Mouse (Mus musculus) bone marrow macrophage, adult 2 months (primary cell): ENCODE measurements at regions not wholly inside any gene's neighbourhood (a gene's known extent, or its start where the extent isn't known, plus 50 kb on each side); places are given as distances from the start of the nearest gene placed in this dataset.

Experiments
- H3K27ac ChIP-seq: 2 replicates; pipeline ENCODE4 v1.5.1; 2012; ENCODE audit warnings: low read depth, low read length; ENCODE audit not compliant: insufficient read depth
- H3K4me1 ChIP-seq: 2 replicates; pipeline ENCODE4 v1.6.1; 2012; ENCODE audit warnings: low read length; ENCODE audit not compliant: control insufficient read depth, insufficient read depth
- H3K4me3 ChIP-seq: 2 replicates; pipeline ENCODE4 v1.5.1; 2012; ENCODE audit warnings: mild to moderate bottlenecking, low read length, moderate library complexity; ENCODE audit not compliant: insufficient read depth
- CTCF ChIP-seq: IDR thresholded peaks from 2 replicates; pipeline ENCODE4 v1.5.1; 2012; ENCODE audit warnings: low read depth, mild to moderate bottlenecking, low read length, moderate library complexity
- POLR2A ChIP-seq: IDR thresholded peaks from 2 replicates; pipeline ENCODE4 v1.6.1; 2012; ENCODE audit warnings: mild to moderate bottlenecking, low read depth, low read length, borderline replicate concordance

- Histone ChIP-seq H3K27ac (no peak overlapping the region), H3K4me1 (no peaks in the 10 kb centered on the region), H3K4me3 (no peak overlapping the region)
- TF ChIP-seq POLR2A (no peak), CTCF (no peak)
These were observed 331.4 kb downstream of the Pmp22 start for GRCm38 (mm10) chr11:63460146-63460545.

- Histone ChIP-seq H3K27ac (no peak overlapping the region), H3K4me3 (no peak overlapping the region), H3K4me1 (no peaks in the 10 kb centered on the region)
- TF ChIP-seq POLR2A: no peak
- no peak for TF ChIP-seq CTCF
These were observed 335.1 kb downstream of the Pmp22 start for GRCm38 (mm10) chr11:63463797-63464331.

- H3K27ac ChIP-seq: no peak overlapping the region
- H3K4me3 ChIP-seq: no peak overlapping the region
- H3K4me1 ChIP-seq: no peaks in the 10 kb centered on the region
- TF ChIP-seq CTCF: no peak
- TF ChIP-seq POLR2A: no peak
These were observed 337.2 kb downstream of the Pmp22 start for GRCm38 (mm10) chr11:63465941-63466340.

GRCm38 (mm10) chr11:63466541-63466940, 337.8 kb downstream of the Pmp22 start:
- H3K27ac ChIP-seq: no peak overlapping the region
- TF ChIP-seq CTCF (no peak), POLR2A (no peak)
- no peak overlapping the region for H3K4me3 ChIP-seq
- no peaks in the 10 kb centered on the region for H3K4me1 ChIP-seq

- no peak overlapping the region for H3K27ac ChIP-seq
- TF ChIP-seq CTCF (no peak), POLR2A (no peak)
- H3K4me3 ChIP-seq: no peak overlapping the region
- H3K4me1 ChIP-seq: no peaks in the 10 kb centered on the region
These were observed 346.0 kb downstream of the Pmp22 start for GRCm38 (mm10) chr11:63474831-63475230.

GRCm38 (mm10) chr11:63481676-63482310, 353.0 kb downstream of the Pmp22 start:
- no peaks in the 10 kb centered on the region for H3K4me1 ChIP-seq
- no peak overlapping the region for H3K27ac ChIP-seq

GRCm38 (mm10) chr11:63482593-63482992, 353.8 kb downstream of the Pmp22 start:
- H3K4me1 ChIP-seq: no peaks in the 10 kb centered on the region
- TF ChIP-seq POLR2A (no peak), CTCF (no peak)
- no peak overlapping the region for H3K4me3 ChIP-seq
- H3K27ac ChIP-seq: no peak overlapping the region

More at GRCm38 (mm10) chr11:63481676-63482310, 353.0 kb downstream of the Pmp22 start:
- no peak for TF ChIP-seq CTCF
- no peak for TF ChIP-seq POLR2A
- no peak overlapping the region for H3K4me3 ChIP-seq

GRCm38 (mm10) chr11:63487203-63487602, 358.4 kb downstream of the Pmp22 start:
- Histone ChIP-seq H3K4me3 (no peak overlapping the region), H3K27ac (no peak overlapping the region), H3K4me1 (no peaks in the 10 kb centered on the region)
- TF ChIP-seq POLR2A (no peak), CTCF (no peak)

- TF ChIP-seq POLR2A: no peak
- TF ChIP-seq CTCF: no peak
- no peak overlapping the region for H3K4me3 ChIP-seq
- no peak overlapping the region for H3K27ac ChIP-seq
- H3K4me1 ChIP-seq: no peaks in the 10 kb centered on the region
These were observed 373.4 kb downstream of the Pmp22 start for GRCm38 (mm10) chr11:63502181-63502580.

- H3K4me3 ChIP-seq: no peak overlapping the region
- H3K4me1 ChIP-seq: no peaks in the 10 kb centered on the region
- H3K27ac ChIP-seq: no peak overlapping the region
- no peak for TF ChIP-seq POLR2A
- no peak for TF ChIP-seq CTCF
These were observed 378.6 kb downstream of the Pmp22 start for GRCm38 (mm10) chr11:63507387-63507786.

- no peaks in the 10 kb centered on the region for H3K4me1 ChIP-seq
- H3K27ac ChIP-seq: no peak overlapping the region
- TF ChIP-seq POLR2A (no peak), CTCF (no peak)
These were observed 379.9 kb downstream of the Pmp22 start for GRCm38 (mm10) chr11:63508727-63509126.

More at GRCm38 (mm10) chr11:63508727-63509126, 379.9 kb downstream of the Pmp22 start:
- no peak overlapping the region for H3K4me3 ChIP-seq
